Mouse (Mus musculus): ENCODE results near the gene Nppb.

Gene Nppb

GRCm38 (mm10) chr4:147985205-147986132, at the start of gene Nppb:
Gene Nppb, plus strand, starts transcription at chr4:147985788.
- DNase-seq (ENCODE audit: low read depth): peak; percentile 29

- no peak for DNase-seq (ENCODE audit: low read depth)
Observed at GRCm38 (mm10) chr4:147935904-147936303, 49.7 kb upstream of the Nppb start.

- DNase-seq (ENCODE audit: low read depth): peak; percentile 78
Observed at GRCm38 (mm10) chr4:147936331-147936954, 49.1 kb upstream of the Nppb start, which contains the start of gene Plod1. Gene Plod1, minus strand, starts transcription at chr4:147936767.

- DNase-seq (ENCODE audit: low read depth): no peak
Observed at GRCm38 (mm10) chr4:147937021-147937420, 48.6 kb upstream of the Nppb start.

- DNase-seq (ENCODE audit: low read depth): no peak
Observed at GRCm38 (mm10) chr4:147937486-147937885, 48.1 kb upstream of the Nppb start.

- no peak for DNase-seq (ENCODE audit: low read depth)
Observed at GRCm38 (mm10) chr4:147938148-147939096, 47.2 kb upstream of the Nppb start.

GRCm38 (mm10) chr4:147940111-147940510, 45.5 kb upstream of the Nppb start:
- no peak for DNase-seq (ENCODE audit: low read depth)

GRCm38 (mm10) chr4:147940576-147941044, 45.0 kb upstream of the Nppb start, which contains the start of gene 2510039O18Rik:
Gene 2510039O18Rik, plus strand, starts transcription at chr4:147940895.
- DNase-seq (ENCODE audit: low read depth): peak; percentile 93

- DNase-seq (ENCODE audit: low read depth): peak; percentile 47
Observed at GRCm38 (mm10) chr4:147941045-147942020, 44.3 kb upstream of the Nppb start.

GRCm38 (mm10) chr4:147943005-147943404, 42.6 kb upstream of the Nppb start:
- no peak for DNase-seq (ENCODE audit: low read depth)

- no peak for DNase-seq (ENCODE audit: low read depth)
Observed at GRCm38 (mm10) chr4:147947511-147947910, 38.1 kb upstream of the Nppb start.

- DNase-seq (ENCODE audit: low read depth): peak; percentile 66
Observed at GRCm38 (mm10) chr4:147953590-147953989, 32.0 kb upstream of the Nppb start.

- DNase-seq (ENCODE audit: low read depth): no peak
Observed at GRCm38 (mm10) chr4:147957141-147957540, 28.4 kb upstream of the Nppb start.

- peak; percentile 87 for DNase-seq (ENCODE audit: low read depth)
Observed at GRCm38 (mm10) chr4:147959881-147960831, 25.4 kb upstream of the Nppb start.

GRCm38 (mm10) chr4:147962781-147963180, 22.8 kb upstream of the Nppb start:
- no peak for DNase-seq (ENCODE audit: low read depth)

- no peak for DNase-seq (ENCODE audit: low read depth)
Observed at GRCm38 (mm10) chr4:147963623-147964022, 22.0 kb upstream of the Nppb start.

GRCm38 (mm10) chr4:147965712-147966111, 19.9 kb upstream of the Nppb start:
- DNase-seq (ENCODE audit: low read depth): no peak

- DNase-seq (ENCODE audit: low read depth): no peak
Observed at GRCm38 (mm10) chr4:147968816-147969215, 16.8 kb upstream of the Nppb start.

GRCm38 (mm10) chr4:147969337-147969736, 16.3 kb upstream of the Nppb start:
- DNase-seq (ENCODE audit: low read depth): no peak

All from induced T-regulatory cell, adult 2 months (primary cell).